In the genomic region with DNA sequence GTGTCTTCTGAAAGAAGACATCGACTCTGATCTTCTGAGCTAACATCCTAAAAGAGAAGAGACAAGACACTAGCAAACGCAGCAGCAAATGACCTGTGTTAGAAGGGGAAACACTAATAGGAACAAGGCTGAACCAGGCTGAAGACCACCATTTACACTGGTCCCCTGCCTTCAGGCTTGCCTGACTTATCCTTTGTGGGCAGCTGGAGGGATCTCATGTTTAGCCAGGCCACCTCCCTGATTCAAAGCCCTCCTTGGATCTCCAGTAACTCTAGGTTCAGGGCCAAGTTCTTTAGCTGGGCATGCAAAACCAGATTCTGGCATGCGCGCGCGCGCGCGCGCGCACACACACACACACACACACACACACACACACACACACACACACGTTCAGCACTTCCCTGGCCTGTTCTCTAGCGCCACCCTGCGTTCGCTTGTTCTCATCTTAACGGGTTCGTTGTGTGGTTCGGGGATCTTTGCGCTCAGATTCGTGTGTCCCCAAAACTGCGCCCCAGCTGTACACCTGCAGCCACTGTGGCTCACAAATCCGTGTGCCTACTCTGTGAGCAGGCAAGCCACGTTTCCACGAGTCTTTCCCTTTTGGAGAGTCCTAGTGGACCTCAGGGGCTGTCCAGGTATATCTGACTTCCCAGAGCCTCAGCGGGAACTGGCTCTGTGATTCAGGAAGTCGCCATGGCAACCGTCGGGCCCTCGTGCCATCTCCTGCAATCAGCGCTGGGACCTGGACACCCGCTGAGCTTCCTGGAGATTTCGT, we compare ENCODE assay signal across 7 mouse cellular contexts. TPM values are rescaled to one million over a fixed set of nuclear protein-coding genes. Genes with fewer than 3 reads are reported as not detected.
DNase-seq lines count a peak whose midpoint lies in the region; ATAC-seq and TF ChIP-seq lines count a peak whose summit lies in the region.

No protein-coding gene starts in this region.

- TF ChIP-seq CTCF in midbrain, postnatal 0 days (IDR thresholded peaks at IDR 0.05): peak; percentile 93

- peak overlapping the region; percentile 71 for H3K4me2 ChIP-seq in embryonic facial prominence, embryonic 13.5 days
- peak overlapping the region; percentile 73 for H3K4me2 ChIP-seq in heart, embryonic 12.5 days
- H3K4me2 ChIP-seq in kidney, embryonic 16.5 days (replicated peaks; ENCODE audit: low read depth, low read length): peak overlapping the region; percentile 62
- H3K4me2 ChIP-seq in limb, embryonic 15.5 days: peak overlapping the region; percentile 48
- peak overlapping the region; percentile 59 for H3K4me2 ChIP-seq in midbrain, postnatal 0 days (ENCODE audit: low read depth, low read length, poor library complexity, severe bottlenecking)
- peak overlapping the region; percentile 50 for H3K4me2 ChIP-seq in stomach, embryonic 15.5 days

- no peaks in the 10 kb centered on the region for H3K9me3 ChIP-seq in embryonic facial prominence, embryonic 13.5 days
- H3K9me3 ChIP-seq in heart, embryonic 12.5 days (replicated peaks): no peaks in the 10 kb centered on the region
- no peaks in the 10 kb centered on the region for H3K9me3 ChIP-seq in kidney, embryonic 16.5 days (ENCODE audit: low read length)
- no peaks in the 10 kb centered on the region for H3K9me3 ChIP-seq in limb, embryonic 15.5 days
- no peaks in the 10 kb centered on the region for H3K9me3 ChIP-seq in midbrain, postnatal 0 days (ENCODE audit: low read length)
- H3K9me3 ChIP-seq in stomach, embryonic 15.5 days: no peaks in the 10 kb centered on the region

- peaks cover 9% of the 10 kb centered on the region for H3K4me1 ChIP-seq in embryonic facial prominence, embryonic 13.5 days
- H3K4me1 ChIP-seq in heart, embryonic 12.5 days (replicated peaks): 0 out of 2 replicates have a peak, but pooled peaks cover 12% of the 10 kb centered on the region
- H3K4me1 ChIP-seq in kidney, embryonic 16.5 days (ENCODE audit: insufficient read depth, low read length): peaks cover 7% of the 10 kb centered on the region
- peaks cover 7% of the 10 kb centered on the region for H3K4me1 ChIP-seq in limb, embryonic 15.5 days
- H3K4me1 ChIP-seq in midbrain, postnatal 0 days (ENCODE audit: insufficient read depth, low read length): peaks cover 4% of the 10 kb centered on the region; the same call in 1 of the 2 replicates
- no peaks in the 10 kb centered on the region for H3K4me1 ChIP-seq in stomach, embryonic 15.5 days

- H3K36me3 ChIP-seq in embryonic facial prominence, embryonic 13.5 days: no peaks in the 10 kb centered on the region
- H3K36me3 ChIP-seq in heart, embryonic 12.5 days: no peaks in the 10 kb centered on the region
- H3K36me3 ChIP-seq in kidney, embryonic 16.5 days (ENCODE audit: insufficient read depth, low read length): no peaks in the 10 kb centered on the region
- no peaks in the 10 kb centered on the region for H3K36me3 ChIP-seq in limb, embryonic 15.5 days
- no peaks in the 10 kb centered on the region for H3K36me3 ChIP-seq in midbrain, postnatal 0 days (ENCODE audit: insufficient read depth, low read length)
- H3K36me3 ChIP-seq in stomach, embryonic 15.5 days: no peaks in the 10 kb centered on the region

- peaks cover 10% of the 10 kb centered on the region for H3K27me3 ChIP-seq in embryonic facial prominence, embryonic 13.5 days
- peaks cover 10% of the 10 kb centered on the region for H3K27me3 ChIP-seq in heart, embryonic 12.5 days (replicated peaks)
- no peaks in the 10 kb centered on the region; the same call in 1 of the 2 replicates for H3K27me3 ChIP-seq in kidney, embryonic 16.5 days (ENCODE audit: insufficient read depth, low read length)
- peaks cover 15% of the 10 kb centered on the region; the same call in 1 of the 2 replicates for H3K27me3 ChIP-seq in limb, embryonic 15.5 days
- H3K27me3 ChIP-seq in midbrain, postnatal 0 days (ENCODE audit: insufficient read depth, low read length): 0 out of 2 replicates have a peak, but pooled peaks cover 3% of the 10 kb centered on the region
- H3K27me3 ChIP-seq in stomach, embryonic 15.5 days (replicated peaks): 0 out of 2 replicates have a peak, but pooled peaks cover 3% of the 10 kb centered on the region

- ATAC-seq in embryonic facial prominence, embryonic 13.5 days (ENCODE audit: insufficient number of reproducible peaks, insufficient read depth, low FRiP score, low TSS enrichment, low read depth): no peak
- ATAC-seq in heart, embryonic 12.5 days (ENCODE audit: insufficient number of reproducible peaks, low FRiP score): peak; percentile 73
- ATAC-seq in kidney, embryonic 16.5 days (ENCODE audit: low FRiP score, low TSS enrichment): peak; percentile 53
- no peak for ATAC-seq in limb, embryonic 15.5 days (ENCODE audit: insufficient number of reproducible peaks, low FRiP score, low TSS enrichment, low read depth)
- peak; percentile 87 for ATAC-seq in midbrain, postnatal 0 days (ENCODE audit: low FRiP score)
- ATAC-seq in stomach, embryonic 15.5 days (ENCODE audit: insufficient read depth, low FRiP score, low read depth): 0 out of 2 replicates have a peak, but pooled peaks have one; percentile 27

- peak overlapping the region; percentile 33 for H3K9ac ChIP-seq in embryonic facial prominence, embryonic 13.5 days
- H3K9ac ChIP-seq in heart, embryonic 12.5 days: peak overlapping the region; percentile 38; the same call in 1 of the 2 replicates
- peak overlapping the region; percentile 51; the same call in 1 of the 2 replicates for H3K9ac ChIP-seq in kidney, embryonic 16.5 days (replicated peaks; ENCODE audit: low read length)
- H3K9ac ChIP-seq in limb, embryonic 15.5 days: no peak overlapping the region
- 0 out of 2 replicates have a peak overlapping the region, but pooled peaks have one; percentile 39 for H3K9ac ChIP-seq in midbrain, postnatal 0 days (replicated peaks; ENCODE audit: low read length, poor library complexity, severe bottlenecking)
- no peak overlapping the region for H3K9ac ChIP-seq in stomach, embryonic 15.5 days

- peak overlapping the region; percentile 37 for H3K4me3 ChIP-seq in embryonic facial prominence, embryonic 13.5 days
- H3K4me3 ChIP-seq in heart, embryonic 12.5 days: peak overlapping the region; percentile 38
- H3K4me3 ChIP-seq in kidney, embryonic 16.5 days (ENCODE audit: low read length): peak overlapping the region; percentile 39
- H3K4me3 ChIP-seq in limb, embryonic 15.5 days: peak overlapping the region; percentile 31
- peak overlapping the region; percentile 31; the same call in 1 of the 2 replicates for H3K4me3 ChIP-seq in midbrain, postnatal 0 days (ENCODE audit: low read depth, low read length)
- H3K4me3 ChIP-seq in stomach, embryonic 15.5 days (replicated peaks): peak overlapping the region; percentile 25

- no peak overlapping the region for H3K27ac ChIP-seq in embryonic facial prominence, embryonic 13.5 days
- no peak overlapping the region for H3K27ac ChIP-seq in heart, embryonic 12.5 days (ENCODE audit: poor library complexity, severe bottlenecking)
- no peak overlapping the region for H3K27ac ChIP-seq in kidney, embryonic 16.5 days (ENCODE audit: low read length)
- H3K27ac ChIP-seq in limb, embryonic 15.5 days: no peak overlapping the region
- H3K27ac ChIP-seq in midbrain, postnatal 0 days (ENCODE audit: low read depth, low read length): no peak overlapping the region
- no peak overlapping the region for H3K27ac ChIP-seq in stomach, embryonic 15.5 days

- peak; percentile 93 for DNase-seq in brain, adult 2 months (ENCODE audit: low read depth, low spot score)
- DNase-seq in midbrain, postnatal 0 days (ENCODE audit: low spot score): peak; percentile 91

- WGBS in embryonic facial prominence, embryonic 13.5 days: 10% methylated on average over 32 of the region's 32 CpGs
- WGBS in heart, embryonic 12.5 days: 10% methylated on average over 32 of the region's 32 CpGs
- WGBS in kidney, embryonic 16.5 days: 6% methylated on average over 32 of the region's 32 CpGs
- 13% methylated on average over 32 of the region's 32 CpGs for WGBS in limb, embryonic 15.5 days
- 8% methylated on average over 32 of the region's 32 CpGs for WGBS in midbrain, postnatal 0 days
- 13% methylated on average over 32 of the region's 32 CpGs for WGBS in stomach, embryonic 15.5 days

RNA-seq across cellular contexts. Expression of a gene that starts 27.6 kb away (rescaled TPM):
- polyA plus RNA-seq in embryonic facial prominence, embryonic 13.5 days (2015; fragmentation: Nextera tagmentation; extraction: Ambion mirVana): 207 and 220 TPM in 2 replicates
- polyA plus RNA-seq in heart, embryonic 12.5 days (2016; fragmentation: Nextera tagmentation; extraction: Ambion mirVana): 287 and 300 TPM in 2 replicates
- polyA plus RNA-seq in kidney, embryonic 16.5 days (2015; fragmentation: Nextera tagmentation; extraction: Ambion mirVana): 282 and 308 TPM in 2 replicates
- 210 and 231 TPM in 2 replicates for polyA plus RNA-seq in limb, embryonic 15.5 days (2015; fragmentation: Nextera tagmentation; extraction: Ambion mirVana)
- total RNA-seq in midbrain, postnatal 0 days (2014; rRNA removed): 87.4 and 95.2 TPM in 2 replicates
- 339 and 388 TPM in 2 replicates for polyA plus RNA-seq in midbrain, postnatal 0 days (2015; fragmentation: Nextera tagmentation; extraction: Ambion mirVana)
- polyA plus RNA-seq in stomach, embryonic 15.5 days (2015; fragmentation: Nextera tagmentation; extraction: Ambion mirVana): 247 and 252 TPM in 2 replicates

RNA-seq across cellular contexts. Expression of a gene that starts 27.7 kb away (rescaled TPM):
- 0.78 TPM in 1 of 2 replicates, not detected in the other for polyA plus RNA-seq in embryonic facial prominence, embryonic 13.5 days (2015; fragmentation: Nextera tagmentation; extraction: Ambion mirVana)
- polyA plus RNA-seq in heart, embryonic 12.5 days (2016; fragmentation: Nextera tagmentation; extraction: Ambion mirVana): not detected in 2 replicates
- 0.69 and 0.70 TPM in 2 replicates for polyA plus RNA-seq in kidney, embryonic 16.5 days (2015; fragmentation: Nextera tagmentation; extraction: Ambion mirVana)
- polyA plus RNA-seq in limb, embryonic 15.5 days (2015; fragmentation: Nextera tagmentation; extraction: Ambion mirVana): 0.52 TPM in 1 of 2 replicates, not detected in the other
- 1.4 and 3.8 TPM in 2 replicates for total RNA-seq in midbrain, postnatal 0 days (2014; rRNA removed)
- polyA plus RNA-seq in midbrain, postnatal 0 days (2015; fragmentation: Nextera tagmentation; extraction: Ambion mirVana): 2.1 and 3.5 TPM in 2 replicates
- 0.26 TPM in 1 of 2 replicates, not detected in the other for polyA plus RNA-seq in stomach, embryonic 15.5 days (2015; fragmentation: Nextera tagmentation; extraction: Ambion mirVana)

RNA-seq across cellular contexts. Expression of a gene that starts 41.9 kb away (rescaled TPM):
- 2.0 and 2.1 TPM in 2 replicates for polyA plus RNA-seq in embryonic facial prominence, embryonic 13.5 days (2015; fragmentation: Nextera tagmentation; extraction: Ambion mirVana)
- 1.5 and 1.8 TPM in 2 replicates for polyA plus RNA-seq in heart, embryonic 12.5 days (2016; fragmentation: Nextera tagmentation; extraction: Ambion mirVana)
- polyA plus RNA-seq in kidney, embryonic 16.5 days (2015; fragmentation: Nextera tagmentation; extraction: Ambion mirVana): 0.28 and 0.75 TPM in 2 replicates
- polyA plus RNA-seq in limb, embryonic 15.5 days (2015; fragmentation: Nextera tagmentation; extraction: Ambion mirVana): 0.77 and 1.0 TPM in 2 replicates
- 10.7 and 15.8 TPM in 2 replicates for total RNA-seq in midbrain, postnatal 0 days (2014; rRNA removed)
- 5.3 and 7.8 TPM in 2 replicates for polyA plus RNA-seq in midbrain, postnatal 0 days (2015; fragmentation: Nextera tagmentation; extraction: Ambion mirVana)
- 0.55 and 0.65 TPM in 2 replicates for polyA plus RNA-seq in stomach, embryonic 15.5 days (2015; fragmentation: Nextera tagmentation; extraction: Ambion mirVana)

Comparison
In these comparisons a context has a peak if more than half of its experiments do, and no peak if none do; other contexts are left out.
1. ATAC-seq: peak in heart, embryonic 12.5 days (single experiment), kidney, embryonic 16.5 days (single experiment), midbrain, postnatal 0 days (single experiment) and stomach, embryonic 15.5 days (single experiment); none in embryonic facial prominence, embryonic 13.5 days (single experiment) and limb, embryonic 15.5 days (single experiment).
2. H3K9ac ChIP-seq: peak in embryonic facial prominence, embryonic 13.5 days (single experiment), heart, embryonic 12.5 days (single experiment), kidney, embryonic 16.5 days (single experiment) and midbrain, postnatal 0 days (single experiment); none in limb, embryonic 15.5 days (single experiment) and stomach, embryonic 15.5 days (single experiment).
3. Peak in every context shown above with its lines, with median percentiles within 50 percentile points of each other: H3K4me2 ChIP-seq and H3K4me3 ChIP-seq.